Mouse (Mus musculus): ENCODE measurements around the gene Arhgap27.

- TF ChIP-seq CTCF (IDR thresholded peaks at IDR 0.05; ENCODE audit: control insufficient read depth, insufficient read depth, low read length) (no peak), POLR2A (IDR thresholded peaks at IDR 0.05; ENCODE audit: borderline replicate concordance, control insufficient read depth, low read depth, low read length) (no peak)
Observed at GRCm38 (mm10) chr11:103315379-103315778, 48.1 kb downstream of the Arhgap27 start.
